Comparison of ENCODE assay signal across 18 mouse cellular contexts in genomic region chr7:19052345-19053135, GRCm38 (mm10). TPM values are rescaled to one million over a fixed set of nuclear protein-coding genes. Genes with fewer than 3 reads are reported as not detected.
DNase-seq lines count a peak whose midpoint lies in the region; ATAC-seq and TF ChIP-seq lines count a peak whose summit lies in the region.
"Had no signal": no experiment of that assay in that cellular context is flagged by ENCODE, and none has a peak within 500 bp of the region (broad histone marks: within the 10 kb centered on the region; RNA-seq: fewer than 3 reads in every experiment).

No protein-coding gene starts in this region.

- H3K4me1 ChIP-seq in forebrain, embryonic 10.5 days, result peaks cover 14% of the 10 kb centered on the region
- H3K4me1 ChIP-seq in lung, adult 2 months (ENCODE audit: control insufficient read depth, insufficient read depth, low read length), result no peaks in the 10 kb centered on the region

- H3K9me3 ChIP-seq in forebrain, embryonic 10.5 days, result no peaks in the 10 kb centered on the region; the same call in 1 of the 2 replicates
- H3K9me3 ChIP-seq: embryonic facial prominence, embryonic 12.5 days; heart, embryonic 13.5 days; hindbrain, embryonic 12.5 days had no signal

- H3K4me3 ChIP-seq in forebrain, embryonic 10.5 days, result no peak overlapping the region
- no peak overlapping the region for H3K4me3 ChIP-seq in lung, adult 2 months (replicated peaks; ENCODE audit: extremely low read depth, low read depth, low read length)
- H3K4me3 ChIP-seq: embryonic facial prominence, embryonic 12.5 days; heart, embryonic 13.5 days; hindbrain, embryonic 12.5 days had no signal

- TF ChIP-seq CTCF in lung, adult 2 months (IDR thresholded peaks at IDR 0.05; ENCODE audit: insufficient read depth, low read length), result no peak

- intact Hi-C loops in left cerebral cortex, postnatal 36 days (cut with DNase I), result no loop called here

- no peak for DNase-seq in frontal cortex, postnatal 10 days (ENCODE audit: low spot score in 2 of 2)
- peak; percentile 36 for DNase-seq in MN1 (ENCODE audit: low spot score)
- DNase-seq in layer of hippocampus, adult 9-10 months (ENCODE audit: low spot score), result peak; percentile 46
- DNase-seq in left cerebral cortex, postnatal 36 days (ENCODE audit: low spot score in 2 of 2), result peak; percentile 72 to 76
- DNase-seq in forebrain, embryonic 10.5 days (ENCODE audit: extremely low spot score, low spot score), result no peak
- no peak for DNase-seq in lung, adult 18-20 months
- DNase-seq in lung, adult 2 months, result no peak
- DNase-seq: cerebellum, adult 18-20 months; forebrain, postnatal 0 days; kidney, postnatal 14 days; lung, embryonic 14.5 days; thymus, adult 18-20 months had no signal

- TF ChIP-seq POLR2A in lung, adult 2 months (IDR thresholded peaks at IDR 0.05; ENCODE audit: borderline replicate concordance, extremely low read depth, low read depth, low read length), result no peak

- no peaks in the 10 kb centered on the region for H3K27me3 ChIP-seq in forebrain, embryonic 10.5 days (ENCODE audit: poor library complexity, severe bottlenecking)
- H3K27me3 ChIP-seq: embryonic facial prominence, embryonic 12.5 days; heart, embryonic 13.5 days; hindbrain, embryonic 12.5 days had no signal

- H3K27ac ChIP-seq in forebrain, embryonic 10.5 days, result no peak overlapping the region
- H3K27ac ChIP-seq: embryonic facial prominence, embryonic 12.5 days; heart, embryonic 13.5 days; hindbrain, embryonic 12.5 days had no signal

- H3K36me3 ChIP-seq in forebrain, embryonic 10.5 days (replicated peaks), result peaks cover 85% of the 10 kb centered on the region

- ATAC-seq in frontal cortex, adult (ENCODE audit: low TSS enrichment), result peak; percentile 68
- ATAC-seq: forebrain, postnatal 0 days; intestine, embryonic 16.5 days had no signal

- WGBS in forebrain, embryonic 10.5 days, result 88% methylated on average over 15 of the region's 15 CpGs
- WGBS in lung, adult 2 months, result 89% methylated on average over 15 of the region's 15 CpGs

RNA-seq across cellular contexts. Expression of gene Rsph6a, which starts 1.9 kb away (rescaled TPM):
- under 1 TPM in 1 of 2 experiments, not detected in 1; 0.25 TPM for total RNA-seq in left cerebral cortex, postnatal 36 days (2021)
- polyA plus RNA-seq in forebrain, embryonic 10.5 days (2016; fragmentation: Nextera tagmentation; extraction: Ambion mirVana), result not detected in 2 replicates
- polyA plus RNA-seq in lung, adult 2 months (2012; rRNA removed), result not detected in 2 replicates
- total RNA-seq: megakaryocyte, adult 5-6 weeks had no signal
- polyA plus RNA-seq: embryonic facial prominence, embryonic 12.5 days; heart, embryonic 13.5 days; hindbrain, embryonic 12.5 days; intestine, embryonic 16.5 days; lung, embryonic 14.5 days had no signal

RNA-seq across cellular contexts. Expression of gene Dmwd, which starts 23.5 kb away (rescaled TPM):
- total RNA-seq in left cerebral cortex, postnatal 36 days (2021), result 100 to 1,000 TPM; 146 to 148 TPM
- 14.4 and 16.3 TPM in 2 replicates for polyA plus RNA-seq in forebrain, embryonic 10.5 days (2016; fragmentation: Nextera tagmentation; extraction: Ambion mirVana)
- 94.6 and 101 TPM in 2 replicates for polyA plus RNA-seq in lung, adult 2 months (2012; rRNA removed)

RNA-seq across cellular contexts. Expression of gene Sympk, which starts 28.4 kb away (rescaled TPM):
- 100 to 1,000 TPM; 126 to 129 TPM for total RNA-seq in left cerebral cortex, postnatal 36 days (2021)
- polyA plus RNA-seq in forebrain, embryonic 10.5 days (2016; fragmentation: Nextera tagmentation; extraction: Ambion mirVana), result 41.2 and 46.3 TPM in 2 replicates
- polyA plus RNA-seq in lung, adult 2 months (2012; rRNA removed), result 69.3 and 76.1 TPM in 2 replicates

RNA-seq across cellular contexts. Expression of gene Foxa3, which starts 29.2 kb away (rescaled TPM):
- total RNA-seq in left cerebral cortex, postnatal 36 days (2021), result not detected
- polyA plus RNA-seq in forebrain, embryonic 10.5 days (2016; fragmentation: Nextera tagmentation; extraction: Ambion mirVana), result not detected in 2 replicates
- polyA plus RNA-seq in lung, adult 2 months (2012; rRNA removed), result 0.39 and 0.60 TPM in 2 replicates
- total RNA-seq: forebrain, postnatal 0 days; megakaryocyte, adult 5-6 weeks had no signal
- polyA plus RNA-seq: forebrain, postnatal 0 days had no signal

RNA-seq across cellular contexts. Expression of gene Dmpk, which starts 31.1 kb away (rescaled TPM):
- total RNA-seq in left cerebral cortex, postnatal 36 days (2021), result 10 to 100 TPM; 21.4 to 40.2 TPM
- 8.3 and 9.1 TPM in 2 replicates for polyA plus RNA-seq in forebrain, embryonic 10.5 days (2016; fragmentation: Nextera tagmentation; extraction: Ambion mirVana)
- 209 and 259 TPM in 2 replicates for polyA plus RNA-seq in lung, adult 2 months (2012; rRNA removed)

Comparison
In these comparisons a context has a peak if more than half of its experiments do, and no peak if none do; other contexts are left out.
1. DNase-seq: peak in MN1 (single experiment), layer of hippocampus, adult 9-10 months (single experiment) and left cerebral cortex, postnatal 36 days (2 of 2); none in frontal cortex, postnatal 10 days (0 of 2), forebrain, embryonic 10.5 days (single experiment), lung, adult 18-20 months (0 of 2) and lung, adult 2 months (single experiment).